Mouse (Mus musculus): ENCODE measurements around the gene Leng8.
A peak's percentile ranks its signal among the peaks of the same experiment; 100 is the strongest.
"Not testable (repeated sequence)": the region's sequence is repeated elsewhere in the genome, so short reads cannot be mapped to it uniquely, and the experiment has no call there.

Gene Leng8

DNA sequence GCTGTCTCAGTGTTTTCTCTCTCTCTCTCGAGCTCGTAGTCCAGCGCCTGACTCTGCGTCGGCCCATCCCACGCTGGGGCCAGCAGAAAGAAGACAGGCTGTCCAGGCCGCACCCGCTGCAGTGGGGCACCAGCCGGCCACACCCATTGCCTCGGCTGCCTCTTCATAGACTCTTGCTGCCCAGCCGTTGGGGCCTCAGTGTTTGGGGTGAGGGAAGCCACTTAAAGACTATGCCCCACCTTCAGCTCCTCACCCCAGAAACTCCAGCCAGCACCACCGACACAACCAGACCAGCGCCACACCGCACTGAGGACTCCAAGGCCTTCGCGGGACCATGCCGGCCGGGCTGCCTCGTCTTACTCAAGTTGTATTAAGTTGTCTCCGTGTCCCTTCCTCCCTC, 10.5 kb downstream of the Leng8 start:
- no peak for DNase-seq (ENCODE audit: low spot score)

DNA sequence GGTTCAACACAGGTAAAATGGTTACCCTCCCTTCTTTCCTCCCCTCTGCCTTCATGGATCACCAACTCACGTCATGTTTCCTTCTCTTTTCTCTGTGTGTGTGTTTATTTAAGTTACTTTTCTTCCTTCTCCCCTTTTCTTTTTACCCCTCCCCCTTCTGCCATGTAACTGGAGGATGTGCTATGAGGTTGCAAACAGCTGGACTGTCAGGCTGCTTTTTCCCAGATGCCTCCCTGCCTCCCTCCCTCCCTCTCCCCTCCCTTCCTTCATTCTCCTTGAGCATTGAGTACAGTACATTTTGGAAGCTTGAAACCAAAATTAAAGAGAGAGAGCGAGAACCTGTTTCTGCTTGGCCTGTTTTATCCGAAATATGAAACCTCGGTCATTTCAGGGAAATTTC, 11.0 kb downstream of the Leng8 start:
- no peak for DNase-seq (ENCODE audit: low spot score)

DNA sequence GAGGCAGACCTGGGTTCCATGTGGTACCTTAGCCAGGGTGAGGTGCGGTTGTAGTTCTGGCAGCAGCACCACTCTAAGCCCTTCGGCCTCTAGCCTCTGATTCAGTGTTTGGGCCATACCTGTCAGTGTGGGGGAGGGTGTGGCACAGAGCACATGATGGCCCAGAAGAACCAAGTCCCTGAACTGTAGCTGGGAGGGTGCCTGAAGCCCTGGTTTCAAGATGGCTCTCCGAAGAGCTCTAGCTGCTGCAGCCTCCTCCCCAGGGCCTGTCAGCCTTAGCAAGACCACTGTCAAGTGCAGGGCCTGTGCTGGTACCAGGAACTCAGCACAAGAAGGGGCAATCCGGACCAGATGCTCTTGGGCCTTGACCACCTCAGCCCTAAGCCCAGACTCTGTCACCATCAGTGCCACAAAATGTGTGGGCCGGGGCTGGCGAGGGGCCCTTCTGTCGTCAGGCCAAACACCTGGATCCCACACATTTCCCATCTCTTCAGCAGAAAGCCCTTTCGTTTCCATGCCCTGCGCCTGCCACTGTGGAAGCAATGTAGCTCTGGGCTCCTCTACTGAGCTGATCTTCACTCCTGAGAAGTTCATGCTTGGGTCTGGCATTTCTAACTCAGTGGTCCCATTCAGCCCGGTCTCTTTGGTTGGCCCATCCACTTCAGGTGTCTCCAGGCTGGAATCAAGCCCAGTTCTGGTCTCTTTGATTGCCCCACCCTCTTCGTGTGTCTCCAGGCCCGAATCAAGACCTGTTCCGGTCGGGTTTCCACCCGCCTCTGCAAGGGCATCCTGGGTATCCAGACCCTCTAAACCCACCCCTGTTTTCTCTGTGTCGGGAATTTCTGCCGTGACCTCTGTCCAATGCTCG, 11.7 kb downstream of the Leng8 start:
- no peak for DNase-seq (ENCODE audit: low spot score)

DNA sequence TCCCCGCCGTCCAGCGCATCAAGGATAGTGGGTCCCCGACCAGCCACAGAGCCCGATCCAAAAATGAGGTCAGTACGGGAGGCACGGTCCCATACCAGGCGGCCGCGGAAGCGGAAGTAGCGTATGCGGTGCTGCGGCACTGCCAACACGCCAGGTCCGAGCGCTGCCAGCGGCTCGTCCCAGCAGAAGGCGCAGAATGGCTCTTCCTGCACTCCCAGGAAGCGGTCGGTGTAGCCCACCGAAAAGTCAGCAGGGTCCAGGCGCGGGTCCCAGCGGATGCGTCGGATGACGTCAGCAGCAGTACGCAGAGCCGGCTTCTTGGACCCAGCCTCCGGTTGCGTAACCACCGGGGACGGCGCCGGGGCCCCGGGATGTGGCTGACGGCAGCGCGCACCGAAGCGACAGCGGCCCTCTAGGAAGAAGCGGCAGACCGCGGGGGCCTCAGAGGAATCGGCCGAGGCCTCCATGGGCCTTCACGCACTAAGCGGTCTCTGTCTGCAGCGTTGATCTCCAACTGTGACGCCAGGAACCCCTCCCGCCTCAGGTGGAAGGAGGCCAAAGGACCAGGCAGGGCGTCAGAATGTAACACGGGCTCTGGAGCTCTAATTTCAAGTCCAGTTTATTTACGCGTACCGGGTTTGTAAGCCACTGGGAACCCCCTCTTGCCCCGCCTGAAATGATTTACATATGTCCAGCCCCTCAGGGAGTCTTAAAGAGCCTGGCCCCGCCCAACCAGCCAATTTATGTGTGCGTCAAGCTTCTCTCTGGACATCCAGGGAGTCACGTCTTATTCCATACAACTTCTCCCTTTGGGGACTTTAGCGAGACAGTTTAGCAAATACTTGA, 12.6 kb downstream of the Leng8 start:
- peak; percentile 52 for DNase-seq (ENCODE audit: low spot score)

DNA sequence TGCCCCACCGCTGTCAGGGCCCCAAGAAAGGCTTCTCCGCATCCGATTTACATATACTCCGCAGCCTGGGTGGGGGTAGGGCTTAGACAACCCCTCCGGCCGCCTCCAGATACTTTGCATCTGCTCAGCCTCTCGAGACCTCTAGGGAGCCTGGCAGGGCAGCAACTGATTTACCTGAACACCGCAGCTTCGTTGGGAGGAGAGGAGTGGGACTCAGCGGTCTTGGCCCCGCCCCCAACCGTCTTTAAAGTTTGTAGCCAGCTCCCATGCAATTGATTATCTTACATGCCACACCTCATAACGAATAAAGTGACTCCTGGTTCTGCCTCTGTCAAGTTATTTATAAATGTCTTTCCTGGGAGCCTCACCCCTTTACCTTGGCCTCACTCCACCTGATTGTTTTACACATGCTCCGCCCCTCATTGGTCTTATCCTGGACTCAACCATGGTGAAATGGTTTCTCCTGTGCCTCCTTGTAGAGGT, 13.3 kb downstream of the Leng8 start, which contains the start of gene Leng9:
Leng9 (minus strand) TSS at position 316 of the 483 bp plus-strand sequence.
- DNase-seq (ENCODE audit: low spot score): no peak

DNA sequence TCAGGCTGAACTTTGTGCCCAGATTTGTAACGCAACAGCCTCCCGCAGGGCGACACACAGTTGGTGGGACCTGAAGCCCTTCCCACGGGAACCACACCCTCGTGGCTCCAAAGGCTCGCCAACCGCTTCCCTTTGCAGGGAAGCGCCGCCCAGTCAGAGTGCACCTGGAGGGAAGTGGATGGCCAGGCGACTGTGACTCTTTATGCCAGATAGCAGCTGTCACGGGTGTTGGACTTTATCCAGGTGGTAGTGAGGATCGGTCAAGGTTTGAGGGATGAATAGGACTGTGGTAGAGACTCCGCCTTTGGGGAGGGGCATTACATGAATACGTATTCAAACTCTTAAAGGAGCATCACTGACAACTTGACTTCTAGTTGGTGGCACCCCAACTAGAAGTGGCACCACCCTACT, 14.0 kb downstream of the Leng8 start:
- no peak for DNase-seq (ENCODE audit: low spot score)

DNA sequence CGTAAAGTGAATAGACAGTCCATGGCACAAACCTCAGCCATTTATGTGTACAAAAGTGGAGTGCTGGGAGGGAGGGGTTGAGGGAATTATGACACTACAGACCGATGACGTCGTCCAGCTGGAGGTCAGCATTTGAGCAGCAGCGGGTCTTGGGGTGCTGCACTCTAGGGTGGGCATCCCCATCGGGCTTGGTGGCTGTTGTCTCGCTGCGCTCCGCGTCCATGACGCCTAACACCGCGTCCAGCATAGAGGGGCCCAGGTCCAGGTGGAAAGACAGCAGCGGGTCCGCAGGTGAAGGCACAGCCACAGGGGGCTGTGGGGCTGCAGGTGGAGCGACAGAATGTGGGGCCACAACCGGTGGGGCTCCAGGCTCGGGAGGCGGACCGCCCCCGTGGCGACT, 14.4 kb downstream of the Leng8 start:
- no peak for DNase-seq (ENCODE audit: low spot score)

DNA sequence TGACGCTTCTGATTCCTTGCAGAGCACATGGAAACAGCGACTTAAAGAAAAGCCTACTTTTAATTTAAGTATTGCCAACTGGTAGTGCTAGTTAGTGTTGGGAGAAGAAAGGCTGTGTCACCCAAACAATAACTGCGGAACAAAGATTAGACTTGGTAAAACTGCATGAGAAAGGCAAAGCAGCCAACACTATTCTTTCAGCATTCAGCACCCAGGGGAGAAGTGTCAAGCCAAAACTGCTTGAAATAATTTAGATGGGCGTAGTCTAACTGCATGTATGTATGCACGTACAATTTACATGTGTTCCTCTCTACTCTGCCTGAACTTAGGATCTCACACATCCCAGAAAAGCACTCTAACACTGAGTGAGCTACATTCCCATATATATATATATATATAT, 17.5 kb downstream of the Leng8 start:
- DNase-seq (ENCODE audit: low spot score): no peak

DNA sequence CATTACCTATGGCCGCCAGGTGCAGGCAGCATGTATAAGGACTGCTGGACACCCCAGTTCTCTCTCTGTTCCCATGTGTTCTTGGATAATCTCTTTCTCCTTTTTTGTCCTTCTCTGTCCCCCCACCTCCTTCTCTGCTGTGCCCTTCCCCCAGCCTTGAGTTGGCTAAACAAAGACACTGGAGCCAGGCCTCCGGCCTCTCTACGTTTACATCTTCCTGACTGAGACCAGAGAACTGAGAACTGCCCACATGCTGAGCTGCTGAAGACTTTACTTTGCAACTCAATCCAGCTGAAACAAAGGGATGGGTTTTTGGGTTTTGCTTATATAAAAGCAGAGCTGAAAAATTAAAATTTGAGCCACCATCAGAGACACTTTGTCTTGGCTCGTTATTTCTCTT, 18.1 kb downstream of the Leng8 start:
- DNase-seq (ENCODE audit: low spot score): no peak

DNA sequence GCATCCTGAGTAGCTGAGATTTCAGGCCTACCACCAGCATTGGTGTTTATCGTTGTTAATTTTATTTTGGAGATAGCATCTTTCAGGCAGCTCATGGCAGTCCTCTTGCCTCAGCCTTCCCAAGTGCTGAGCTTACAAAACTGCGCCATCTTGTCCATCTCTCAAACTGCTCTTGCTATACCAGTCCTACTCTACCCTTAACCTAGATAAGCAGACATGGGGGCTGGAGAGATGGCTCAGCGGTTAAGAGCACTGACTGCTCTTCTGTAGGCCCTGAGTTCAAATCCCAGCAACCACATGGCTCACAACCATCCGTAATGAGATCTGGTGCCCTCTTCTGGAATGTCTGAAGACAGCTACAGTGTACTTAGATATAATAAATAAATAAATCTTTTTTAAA, 24.8 kb downstream of the Leng8 start:
- DNase-seq (ENCODE audit: low spot score): not testable (repeated sequence)

DNA sequence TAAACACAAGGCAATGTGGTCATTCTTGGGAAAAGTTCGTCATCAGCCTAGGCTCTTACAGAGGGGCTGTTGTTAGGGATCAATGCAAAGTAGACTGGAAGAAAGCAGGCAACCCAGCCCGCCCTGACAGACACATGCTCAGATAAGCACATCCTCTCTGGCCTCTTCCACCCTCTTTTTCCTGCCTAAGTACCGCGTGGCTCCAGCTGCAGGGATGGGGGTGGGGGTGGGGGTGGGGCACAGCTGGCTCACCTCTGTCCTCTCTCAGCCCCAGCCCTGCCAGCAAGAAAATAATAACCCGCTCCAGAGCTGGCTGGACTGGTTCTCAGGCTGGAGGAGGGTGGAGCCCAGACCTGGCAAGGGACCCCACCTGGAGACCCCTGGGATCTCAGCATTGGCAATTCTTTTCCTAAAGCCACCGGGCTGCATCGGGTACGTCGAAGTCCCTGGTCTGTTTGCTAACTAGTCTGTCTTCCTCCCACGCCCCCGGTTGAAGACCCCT, 26.8 kb downstream of the Leng8 start:
- DNase-seq (ENCODE audit: low spot score): no peak

DNA sequence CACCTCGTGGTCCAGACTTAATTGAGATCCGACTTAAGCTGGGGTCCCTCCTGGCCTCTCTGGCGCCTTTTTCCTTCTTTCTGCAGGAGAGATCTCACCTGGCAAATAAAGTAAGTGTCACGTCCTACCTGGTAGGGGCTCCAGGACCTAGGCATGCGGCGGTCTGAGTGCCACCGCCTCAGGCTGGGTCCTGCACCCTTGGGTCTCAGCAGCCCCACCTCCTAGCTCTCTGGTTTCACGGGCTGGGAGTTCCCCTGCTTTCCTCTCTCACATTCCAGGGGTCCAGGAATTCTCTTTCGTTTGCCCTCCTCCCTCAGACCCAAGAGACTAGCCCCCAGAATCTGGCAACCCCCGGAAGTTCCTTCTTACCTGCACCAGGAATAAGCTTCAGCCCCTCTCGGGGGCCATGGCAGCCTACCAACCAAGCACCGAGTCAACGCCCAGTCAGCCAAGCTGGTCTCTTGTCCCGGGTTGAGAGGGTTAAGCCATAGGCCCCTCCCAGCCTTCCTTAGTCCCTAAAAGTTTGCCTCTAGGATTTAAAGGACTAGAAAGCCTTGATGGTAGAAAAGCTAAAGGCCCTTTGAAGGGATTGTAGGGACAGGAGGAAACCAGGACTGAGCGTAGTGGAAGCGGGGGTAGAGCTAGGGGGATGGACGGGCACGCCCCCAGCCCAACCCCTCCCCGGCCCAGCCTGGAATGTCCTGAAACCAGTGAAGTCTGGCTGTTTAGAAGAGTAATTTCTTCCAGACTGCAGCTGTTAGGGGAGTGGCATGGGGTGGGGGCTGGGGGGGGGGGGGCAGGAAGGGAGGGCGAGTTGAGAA, 27.5 kb downstream of the Leng8 start, which contains the start of gene Cdc42ep5:
Cdc42ep5 (minus strand) TSS at position 771 of the 821 bp plus-strand sequence.
- peak; percentile 80 for DNase-seq (ENCODE audit: low spot score)

DNA sequence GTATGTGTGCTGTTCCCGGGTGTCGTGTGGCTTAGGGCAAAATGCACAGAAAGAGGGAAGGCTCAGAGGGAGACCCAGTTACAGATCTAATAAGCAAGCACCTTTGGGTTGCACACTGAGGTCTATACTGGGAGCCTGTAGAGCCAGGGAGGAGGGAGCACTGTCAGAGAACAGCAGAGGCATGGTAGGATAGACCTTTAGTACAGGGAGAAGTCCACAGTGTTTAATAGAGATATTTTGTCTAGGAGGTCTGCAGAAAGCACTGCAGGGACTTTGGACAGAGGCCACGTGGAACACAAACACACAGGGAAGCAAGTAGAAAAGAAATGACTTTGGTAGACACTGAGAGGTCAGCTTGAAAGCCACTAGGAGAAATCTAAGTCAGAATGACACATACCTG, 28.4 kb downstream of the Leng8 start:
- DNase-seq (ENCODE audit: low spot score): no peak

DNA sequence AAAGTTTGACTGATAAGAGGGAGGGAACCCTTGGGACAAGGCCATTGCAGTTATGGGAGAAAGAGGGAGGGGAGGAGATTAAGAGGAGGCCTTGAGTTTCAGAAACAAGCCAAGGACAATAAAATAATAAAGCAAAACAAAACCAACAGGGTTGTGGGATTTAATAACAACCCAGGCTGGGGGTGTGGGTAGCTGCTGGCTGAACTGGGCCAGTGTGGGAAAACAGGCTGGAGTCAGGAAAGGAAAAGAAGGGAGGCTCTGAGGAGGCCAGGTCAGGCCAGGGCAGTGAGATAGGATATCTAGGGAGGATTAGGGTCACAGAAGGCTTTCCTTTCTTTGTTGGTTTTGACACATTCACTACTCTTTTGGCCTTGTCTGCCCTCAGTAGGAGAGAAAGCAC, 30.3 kb downstream of the Leng8 start:
- peak; percentile 88 for DNase-seq (ENCODE audit: low spot score)

DNA sequence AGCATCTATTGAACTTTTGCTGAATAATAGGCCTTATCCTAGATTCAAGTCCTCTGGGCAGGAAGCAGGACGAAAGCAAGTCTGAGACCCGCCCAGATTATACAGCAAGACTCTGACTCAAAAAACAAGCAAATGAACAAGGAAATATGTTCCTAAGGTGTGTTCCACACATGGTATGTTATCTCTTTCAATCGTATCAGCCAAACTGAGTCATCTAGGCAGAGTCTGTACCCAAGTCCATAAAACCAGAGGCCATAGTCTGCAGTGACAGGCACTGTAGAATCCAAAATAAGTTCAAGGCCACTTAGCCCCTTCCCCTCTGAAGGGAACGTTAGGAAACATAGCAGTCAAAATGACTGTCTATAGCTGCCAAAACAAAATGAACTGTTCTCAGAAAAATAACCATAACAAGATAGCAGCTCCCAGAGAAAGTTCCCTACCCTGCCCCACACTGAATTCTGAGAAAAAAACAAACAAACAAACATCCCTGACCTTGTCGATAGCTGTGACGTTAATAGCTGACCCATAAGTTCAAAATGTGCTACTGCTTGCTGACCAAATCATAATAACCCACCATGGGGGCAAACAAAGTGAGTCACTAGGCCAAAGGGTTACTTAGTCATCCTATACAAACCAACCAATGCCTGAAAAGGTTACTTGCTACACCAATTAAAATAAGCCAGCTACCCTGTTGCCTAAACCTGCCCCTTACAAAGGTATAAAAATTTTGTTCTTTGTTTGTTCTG, 33.5 kb downstream of the Leng8 start:
- DNase-seq (ENCODE audit: low spot score): no peak

DNA sequence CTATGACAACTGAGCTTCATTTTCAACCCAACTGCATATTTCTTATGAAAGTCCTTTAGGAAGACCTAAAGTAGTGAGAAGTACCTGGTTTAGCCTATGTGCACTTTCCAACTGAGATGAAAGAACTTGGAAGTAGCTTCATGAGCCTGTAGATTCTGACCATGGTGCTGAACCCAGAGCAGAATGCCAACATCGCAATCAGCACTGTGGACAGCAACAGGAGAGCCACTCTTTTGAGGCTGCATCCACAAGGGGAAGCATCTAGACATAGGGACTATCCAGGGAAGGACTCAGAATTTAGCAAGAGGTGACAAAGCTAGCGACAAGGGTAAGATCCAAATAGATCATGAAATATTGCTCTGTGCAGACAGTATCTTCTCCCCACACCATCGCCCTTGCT, 41.6 kb downstream of the Leng8 start:
- DNase-seq (ENCODE audit: low spot score): peak; percentile 35
